Mouse (Mus musculus) CH12.LX (cell line): Measurements from ENCODE around the gene Gng3.

ENCODE experiments used
- POLR2A ChIP-seq: IDR thresholded peaks from 2 replicates; pipeline ENCODE4 v1.6.1; 2011; ENCODE audit warnings: low read depth, mild to moderate bottlenecking, improper control_type of control experiment, low read length
- ZNF384 ChIP-seq: IDR thresholded peaks from 2 replicates; pipeline ENCODE4 v1.6.1; 2012; ENCODE audit warnings: low read depth, low read length, improper control_type of control experiment, inconsistent platforms

GRCm38 (mm10) chr19:8821146-8821545, 17.8 kb downstream of the Gng3 start:
- no peak for TF ChIP-seq ZNF384
- no peak for TF ChIP-seq POLR2A
